Mouse (Mus musculus) hindbrain, embryonic 12.5 days (tissue): ENCODE measurements around the gene Adck2. TPM values are rescaled to one million over a fixed set of nuclear protein-coding genes. Genes with fewer than 3 reads are reported as not detected.

Experiments
- ATAC-seq: fragments of 200-750 bp; cut with Nextera tagmentation; 2 replicates; pipeline ENCODE4 v1.8.0; 2017; ENCODE audit warnings: moderate TSS enrichment; ENCODE audit not compliant: low FRiP score
- H3K27ac ChIP-seq: fragments of 300-500 bp; sonication (generic); 2 replicates; pipeline ENCODE4 v1.5.1; 2016; ENCODE audit warnings: mild to moderate bottlenecking
- H3K27me3 ChIP-seq: fragments of 300-500 bp; sonication (generic); 2 replicates; pipeline ENCODE4 v1.6.1; 2016; ENCODE audit warnings: mild to moderate bottlenecking
- H3K36me3 ChIP-seq: fragments of 300-500 bp; sonication (generic); 2 replicates; pipeline ENCODE4 v1.6.1; 2016; ENCODE audit warnings: mild to moderate bottlenecking
- H3K4me1 ChIP-seq: fragments of 300-500 bp; sonication (generic); 2 replicates; pipeline ENCODE4 v1.6.1; 2016
- H3K4me2 ChIP-seq: fragments of 300-500 bp; sonication (generic); replicated peaks from 2 replicates; pipeline ENCODE4 v1.6.1; 2016; ENCODE audit warnings: mild to moderate bottlenecking
- H3K4me3 ChIP-seq: fragments of 300-500 bp; sonication (generic); 2 replicates; pipeline ENCODE4 v1.5.1; 2016; ENCODE audit warnings: mild to moderate bottlenecking
- H3K9ac ChIP-seq: fragments of 300-500 bp; sonication (generic); 2 replicates; pipeline ENCODE4 v1.6.1; 2016; ENCODE audit warnings: mild to moderate bottlenecking, moderate library complexity
- H3K9me3 ChIP-seq: fragments of 300-500 bp; sonication (generic); replicated peaks from 2 replicates; pipeline ENCODE4 v1.6.1; 2016; ENCODE audit warnings: mild to moderate bottlenecking
- WGBS: fragments of 180-500 bp; shearing (Covaris S2); methylation state at CpG from one replicate; pipeline ENCODE4 v1.1.7; 2016; 5-methylcytosine and 5-hydroxymethylcytosine counted together
- polyA plus RNA-seq: library from polyadenylated mRNA; unstranded; fragments of >200 nt; fragmentation: Nextera tagmentation; extraction: Ambion mirVana; gene quantifications from 2 replicates; pipeline ENCODE4 v1.2.1, GENCODE M21; 2016

The Adck2 gene
- 39.5 and 40.4 TPM in 2 replicates for polyA plus RNA-seq

DNA sequence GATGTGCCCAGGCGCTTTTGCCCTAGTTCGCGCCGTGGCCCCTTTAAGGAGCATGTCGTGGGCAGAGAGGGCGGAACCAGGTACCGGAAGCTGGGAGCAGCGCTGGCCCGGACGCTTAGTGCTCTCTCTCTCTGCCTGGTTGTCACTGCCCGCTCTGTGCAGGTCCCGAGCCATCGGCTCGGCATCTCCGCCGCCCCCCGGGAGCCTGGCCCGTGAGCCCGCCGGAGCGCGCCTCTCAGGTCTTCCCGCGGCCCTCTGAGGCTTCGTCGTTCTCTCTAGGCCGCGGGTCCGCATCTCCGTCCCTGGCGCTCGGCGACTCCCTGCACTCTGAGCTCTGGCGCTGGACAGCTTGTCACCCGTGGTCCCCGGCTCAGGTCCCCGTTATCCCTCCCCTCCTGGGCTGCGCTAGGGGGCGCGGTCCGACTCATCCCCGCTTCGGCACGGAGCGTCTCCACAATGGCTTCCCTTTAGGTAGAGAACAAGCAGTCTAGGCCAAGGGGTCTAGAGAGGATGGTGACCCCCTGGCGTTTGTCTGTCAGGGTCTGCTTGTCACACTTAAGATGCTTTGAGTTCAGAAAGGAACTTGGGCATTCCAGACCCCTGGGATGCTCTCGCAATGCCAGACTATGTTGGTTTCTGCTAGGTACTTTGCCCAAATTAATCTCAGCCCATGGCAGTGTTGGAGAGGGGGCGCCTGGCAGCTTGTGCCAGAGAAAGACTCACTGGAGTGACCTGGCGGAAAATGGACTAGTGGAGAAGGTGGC is at the start of gene Adck2:
TSS of gene Adck2 (plus strand) at position 83 of the 764 bp plus-strand sequence.
- Histone ChIP-seq H3K4me3 (peak within 1 kb of the TSS; percentile 64), H3K36me3 (peaks cover 17% of the 10 kb centered on the region; the same call in 1 of the 2 replicates), H3K9ac (peak within 1 kb of the TSS; percentile 81), H3K27me3 (no peaks in the 10 kb centered on the region), H3K9me3 (no peaks in the 10 kb centered on the region), H3K27ac (peak within 1 kb of the TSS; percentile 95), H3K4me2 (peak within 1 kb of the TSS; percentile 85), H3K4me1 (peaks cover 11% of the 10 kb centered on the region)
- under 1% methylated on average over 48 of the region's 49 CpGs for WGBS
- ATAC-seq, result peak; percentile 98

DNA sequence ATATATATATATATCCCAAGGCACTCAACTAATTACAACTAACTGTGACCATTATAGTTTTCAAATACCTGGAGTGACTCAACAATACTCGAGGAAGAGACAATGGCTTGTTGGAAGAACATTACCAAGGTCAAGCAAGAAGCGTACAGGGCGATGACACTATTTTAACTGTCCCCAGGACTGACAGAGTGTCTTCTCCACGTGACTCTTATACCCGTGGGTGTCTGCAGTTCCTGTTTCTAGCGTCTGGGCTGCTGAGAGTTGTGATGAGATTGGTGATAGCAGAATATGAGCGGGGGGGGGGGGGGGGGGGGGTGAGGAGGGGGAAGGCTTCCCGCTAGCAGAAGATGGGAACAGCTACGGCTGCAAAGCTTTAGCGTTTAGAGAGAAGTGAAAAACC is 46.9 kb upstream of the Adck2 start:
- H3K9ac ChIP-seq, result no peak overlapping the region
- no peak for ATAC-seq
- H3K9me3 ChIP-seq, result no peaks in the 10 kb centered on the region
- H3K27ac ChIP-seq, result no peak overlapping the region
- no peak overlapping the region for H3K4me2 ChIP-seq
- H3K36me3 ChIP-seq, result peaks cover 21% of the 10 kb centered on the region
- H3K27me3 ChIP-seq, result no peaks in the 10 kb centered on the region
- peaks cover 26% of the 10 kb centered on the region for H3K4me1 ChIP-seq
- WGBS, result 70% methylated on average over 9 of the region's 10 CpGs
- H3K4me3 ChIP-seq, result no peak overlapping the region

DNA sequence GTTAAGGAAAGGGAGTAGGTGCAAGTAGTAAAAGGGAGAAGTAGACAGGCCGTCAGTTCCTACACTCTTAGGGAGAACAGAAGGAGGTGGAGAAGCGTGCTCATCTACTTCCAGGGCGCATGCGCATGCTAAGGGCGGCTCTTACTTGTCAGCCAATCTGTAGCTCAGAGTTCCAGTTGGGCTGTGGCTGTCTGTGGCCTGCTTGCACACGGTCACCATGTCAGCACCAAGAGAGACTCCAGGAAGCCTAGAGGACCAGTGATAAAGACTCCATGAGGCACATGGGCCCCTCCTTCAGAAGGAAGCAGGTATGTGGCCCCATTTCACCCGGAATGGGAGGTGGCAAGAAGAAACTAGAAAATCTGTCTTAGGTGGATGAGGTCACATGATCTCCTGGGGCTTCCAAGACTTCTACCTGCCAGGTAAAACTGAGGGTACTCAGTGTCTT is 46.3 kb upstream of the Adck2 start:
- Histone ChIP-seq H3K4me1 (peaks cover 26% of the 10 kb centered on the region), H3K4me2 (no peak overlapping the region), H3K9ac (no peak overlapping the region), H3K36me3 (peaks cover 16% of the 10 kb centered on the region), H3K9me3 (no peaks in the 10 kb centered on the region), H3K27ac (peak overlapping the region; percentile 55; the same call in 1 of the 2 replicates), H3K27me3 (no peaks in the 10 kb centered on the region), H3K4me3 (no peak overlapping the region)
- 85% methylated on average over 7 of the region's 7 CpGs for WGBS
- no peak for ATAC-seq

DNA sequence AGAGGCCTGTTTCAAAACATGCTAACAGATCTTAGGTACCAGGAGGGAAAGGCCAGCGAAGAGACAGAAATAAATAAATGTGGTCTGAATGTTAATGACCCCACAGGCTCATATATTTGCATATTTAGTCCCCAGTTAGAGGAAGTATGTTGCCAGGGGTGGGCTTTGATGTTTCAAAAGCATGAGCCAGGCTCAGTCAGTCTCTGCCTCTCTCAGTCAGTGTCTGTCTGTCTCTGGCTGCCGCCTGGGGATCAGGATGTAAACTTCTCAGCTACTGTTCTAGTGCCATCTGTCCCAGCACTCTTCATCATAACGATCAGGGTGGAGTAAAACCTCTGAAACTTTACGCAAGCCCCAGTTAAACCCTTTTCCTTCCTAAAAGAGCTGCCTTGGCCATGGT is 45.9 kb upstream of the Adck2 start:
- 36% methylated on average over 4 of the region's 4 CpGs for WGBS
- Histone ChIP-seq H3K27ac (peak overlapping the region; percentile 86), H3K4me3 (no peak overlapping the region), H3K9ac (no peak overlapping the region), H3K4me2 (no peak overlapping the region), H3K9me3 (no peaks in the 10 kb centered on the region), H3K27me3 (no peaks in the 10 kb centered on the region), H3K36me3 (peaks cover 11% of the 10 kb centered on the region), H3K4me1 (peaks cover 26% of the 10 kb centered on the region)
- ATAC-seq, result peak; percentile 65

DNA sequence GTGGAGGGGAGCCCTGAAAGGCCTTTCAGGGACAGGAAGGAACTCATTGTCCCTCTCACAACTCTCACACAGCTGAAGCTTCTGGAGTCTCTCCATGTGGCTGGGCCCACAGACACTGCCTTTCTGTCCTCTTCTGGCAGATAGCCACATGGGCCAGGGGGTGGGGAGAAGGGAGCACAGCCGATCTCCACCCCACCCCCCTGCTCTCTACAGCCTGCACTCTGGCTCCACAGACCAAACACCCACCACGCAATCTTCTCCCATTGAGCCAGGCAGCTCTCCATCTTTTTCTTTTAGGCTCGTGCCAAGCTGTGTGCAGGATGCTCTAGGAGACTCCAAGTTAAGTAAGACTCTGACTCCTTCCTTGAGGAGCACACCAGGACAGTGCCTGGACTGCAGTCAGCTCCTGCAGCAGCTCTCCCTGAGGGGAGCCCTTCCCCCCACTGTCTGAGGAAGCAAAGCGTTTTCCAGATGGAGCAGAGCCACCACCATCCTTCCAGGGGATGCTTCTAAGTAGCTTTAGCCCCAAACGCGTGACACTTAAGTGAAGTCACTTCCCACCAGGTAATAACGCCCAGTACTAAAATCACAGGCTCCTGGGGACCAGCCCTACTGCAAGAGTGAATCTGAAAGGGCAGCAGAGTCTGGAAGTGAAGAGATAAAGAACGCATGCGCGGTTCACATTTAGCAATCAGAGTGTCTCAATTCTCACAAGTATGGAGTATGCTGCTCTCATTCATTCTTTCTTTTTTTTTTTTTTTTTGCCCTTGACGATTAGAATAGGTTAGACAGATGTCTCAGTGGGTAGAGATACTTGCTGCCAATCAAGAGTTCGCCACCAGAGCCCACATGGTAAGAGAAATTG is 44.8 kb upstream of the Adck2 start:
- peak; percentile 89 for ATAC-seq
- Histone ChIP-seq H3K9me3 (peaks cover 2% of the 10 kb centered on the region), H3K4me3 (no peak overlapping the region), H3K27ac (peak overlapping the region; percentile 86), H3K4me2 (peak overlapping the region; percentile 33; the same call in 1 of the 2 replicates), H3K27me3 (no peaks in the 10 kb centered on the region), H3K36me3 (peaks cover 6% of the 10 kb centered on the region), H3K9ac (no peak overlapping the region), H3K4me1 (peaks cover 26% of the 10 kb centered on the region)
- 33% methylated on average over 12 of the region's 12 CpGs for WGBS

DNA sequence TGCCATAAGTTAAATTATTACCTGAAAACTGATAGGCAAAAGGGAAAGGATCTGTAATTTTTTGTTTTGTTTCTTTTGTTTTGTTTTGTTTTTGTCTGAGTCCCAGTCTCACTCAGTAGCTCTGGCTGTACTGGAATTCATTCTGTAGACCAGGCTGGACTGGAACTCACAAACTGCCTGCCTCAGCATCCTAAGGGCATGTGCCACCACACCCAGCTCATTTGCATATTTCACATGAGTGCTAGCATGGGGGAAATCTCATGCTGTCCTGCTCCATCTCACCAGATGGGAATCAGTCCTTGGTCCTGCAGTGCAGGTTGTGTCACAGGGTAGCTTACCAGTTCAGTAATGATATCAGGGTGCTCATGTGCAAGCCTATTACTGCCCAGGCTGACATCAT is 38.7 kb upstream of the Adck2 start:
- H3K36me3 ChIP-seq, result peaks cover 6% of the 10 kb centered on the region
- no peak for ATAC-seq
- H3K9me3 ChIP-seq, result peaks cover 3% of the 10 kb centered on the region
- H3K9ac ChIP-seq, result no peak overlapping the region
- no peaks in the 10 kb centered on the region for H3K27me3 ChIP-seq
- no peak overlapping the region for H3K27ac ChIP-seq
- no peak overlapping the region for H3K4me2 ChIP-seq
- no peak overlapping the region for H3K4me3 ChIP-seq
- peaks cover 20% of the 10 kb centered on the region for H3K4me1 ChIP-seq

DNA sequence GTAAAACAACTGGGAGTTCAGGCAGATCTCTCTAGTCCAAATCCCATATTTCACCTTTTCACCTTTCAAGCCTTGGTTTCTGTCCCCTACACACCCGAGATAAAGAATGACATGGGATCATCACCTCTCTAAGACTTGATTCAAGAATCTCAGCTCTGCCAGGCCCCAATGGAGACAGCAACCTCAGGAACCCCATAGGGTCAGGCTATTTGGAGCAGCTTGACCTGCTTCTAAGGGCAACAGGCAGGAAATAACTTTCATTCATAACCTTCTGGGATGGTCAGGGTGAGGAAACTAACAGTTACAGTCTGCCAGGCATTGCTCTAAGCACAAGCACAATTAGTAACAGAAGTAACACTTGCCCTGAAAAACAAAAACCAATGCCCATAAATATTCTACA is 37.1 kb upstream of the Adck2 start:
- no peak for ATAC-seq
- Histone ChIP-seq H3K9ac (no peak overlapping the region), H3K36me3 (peaks cover 6% of the 10 kb centered on the region), H3K4me2 (no peak overlapping the region), H3K4me3 (no peak overlapping the region), H3K9me3 (peaks cover 3% of the 10 kb centered on the region), H3K27me3 (no peaks in the 10 kb centered on the region), H3K4me1 (peaks cover 30% of the 10 kb centered on the region), H3K27ac (no peak overlapping the region)
- 46% methylated on average over 1 of the region's 1 CpGs for WGBS

DNA sequence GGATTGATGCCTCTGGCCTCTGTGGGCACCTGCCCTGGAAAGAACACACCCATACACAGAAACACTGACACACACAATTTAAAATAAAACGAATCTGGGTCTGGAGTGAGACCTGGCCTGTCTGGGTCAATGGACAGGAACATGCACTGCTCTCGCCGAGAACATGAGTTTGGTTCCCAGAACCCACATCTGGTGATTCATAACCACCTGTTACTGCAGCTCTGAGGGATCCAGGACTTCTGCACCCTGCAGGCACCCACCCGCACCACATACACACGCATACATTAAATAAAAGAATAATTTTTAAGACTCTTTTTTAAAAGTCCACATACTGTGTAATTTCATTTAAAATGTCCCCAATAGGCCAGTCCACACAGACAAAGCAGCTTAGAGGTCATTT is 36.4 kb upstream of the Adck2 start:
- Histone ChIP-seq H3K27me3 (no peaks in the 10 kb centered on the region), H3K9me3 (peaks cover 3% of the 10 kb centered on the region), H3K9ac (no peak overlapping the region), H3K4me3 (no peak overlapping the region), H3K4me1 (peaks cover 30% of the 10 kb centered on the region), H3K4me2 (no peak overlapping the region), H3K27ac (no peak overlapping the region), H3K36me3 (peaks cover 6% of the 10 kb centered on the region)
- ATAC-seq, result no peak
- 94% methylated on average over 5 of the region's 5 CpGs for WGBS

DNA sequence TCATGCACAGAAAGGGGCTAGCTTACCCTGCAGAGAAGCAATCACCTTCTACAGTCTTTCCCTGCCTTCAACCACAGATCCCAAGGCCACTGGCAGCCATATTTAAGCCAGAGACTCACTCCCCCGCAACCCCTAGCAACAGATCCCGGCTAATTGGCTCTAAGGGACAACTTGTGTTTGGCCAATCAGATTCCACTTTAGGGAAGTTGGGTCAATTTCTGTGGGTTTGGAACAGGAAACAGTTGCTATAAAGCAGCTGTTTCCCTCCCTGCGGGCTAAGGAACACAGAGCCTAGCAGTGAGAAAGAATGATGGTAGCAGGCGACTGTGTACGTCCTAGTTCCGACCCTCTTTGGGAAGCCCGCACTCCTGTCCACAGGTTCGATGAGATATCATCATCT is 35.4 kb upstream of the Adck2 start:
- Histone ChIP-seq H3K4me1 (peaks cover 39% of the 10 kb centered on the region), H3K9me3 (peaks cover 3% of the 10 kb centered on the region), H3K27ac (no peak overlapping the region), H3K4me2 (no peak overlapping the region), H3K27me3 (no peaks in the 10 kb centered on the region), H3K4me3 (no peak overlapping the region), H3K9ac (no peak overlapping the region), H3K36me3 (peaks cover 6% of the 10 kb centered on the region)
- WGBS, result 79% methylated on average over 8 of the region's 8 CpGs
- no peak for ATAC-seq

DNA sequence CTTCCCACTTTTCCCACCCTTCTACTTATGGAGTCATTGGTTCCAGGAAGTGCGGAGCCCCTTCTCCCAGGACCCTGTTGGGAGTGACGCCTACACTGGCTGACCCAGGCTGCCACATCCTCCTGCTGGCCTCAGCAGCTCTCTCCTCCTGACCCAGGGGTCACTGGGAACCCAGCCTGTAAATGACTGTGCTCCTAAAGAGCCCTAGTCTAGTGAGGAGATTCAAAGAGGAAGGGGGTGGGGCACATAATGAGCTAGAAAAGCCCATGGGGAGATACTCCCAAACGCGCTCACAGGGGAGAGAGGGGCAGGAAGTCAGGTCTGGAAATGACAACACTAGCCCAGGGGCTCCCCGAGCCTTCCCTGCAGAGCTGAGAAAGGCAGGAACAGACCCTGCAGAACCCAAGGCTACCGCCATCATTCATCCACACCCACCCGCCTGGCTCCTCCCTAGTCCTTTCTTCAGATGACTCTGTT is 34.0 kb upstream of the Adck2 start:
- H3K4me1 ChIP-seq, result peaks cover 54% of the 10 kb centered on the region
- peak overlapping the region; percentile 45 for H3K27ac ChIP-seq
- H3K4me3 ChIP-seq, result no peak overlapping the region
- no peaks in the 10 kb centered on the region for H3K27me3 ChIP-seq
- H3K9ac ChIP-seq, result no peak overlapping the region
- WGBS, result 8% methylated on average over 7 of the region's 7 CpGs
- ATAC-seq, result peak; percentile 59
- no peaks in the 10 kb centered on the region for H3K36me3 ChIP-seq
- peak overlapping the region; percentile 23 for H3K4me2 ChIP-seq
- H3K9me3 ChIP-seq, result no peaks in the 10 kb centered on the region

DNA sequence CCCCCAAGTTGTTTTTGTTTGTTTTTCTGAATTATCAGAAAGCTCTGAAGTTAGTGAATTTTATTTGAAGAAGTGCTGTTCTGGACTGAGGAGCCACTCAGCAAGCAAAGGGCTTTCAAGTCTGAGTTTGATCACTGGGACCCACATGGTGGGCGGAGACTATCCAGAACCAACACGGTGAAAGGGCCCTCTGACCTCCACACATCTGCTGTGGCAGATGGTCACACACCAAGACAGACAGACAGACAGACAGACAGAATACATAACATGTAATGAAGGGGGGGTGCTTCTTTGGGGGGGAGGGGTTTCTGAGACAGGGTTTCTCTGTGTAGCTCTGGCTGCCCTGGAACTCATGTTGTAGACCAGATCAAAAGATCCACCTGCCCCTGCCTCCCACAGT is 33.1 kb upstream of the Adck2 start:
- no peaks in the 10 kb centered on the region for H3K27me3 ChIP-seq
- 37% methylated on average over 2 of the region's 2 CpGs for WGBS
- no peak overlapping the region for H3K4me2 ChIP-seq
- no peaks in the 10 kb centered on the region for H3K36me3 ChIP-seq
- no peaks in the 10 kb centered on the region for H3K9me3 ChIP-seq
- no peak overlapping the region for H3K9ac ChIP-seq
- no peak overlapping the region for H3K4me3 ChIP-seq
- H3K4me1 ChIP-seq, result peaks cover 63% of the 10 kb centered on the region
- peak overlapping the region; percentile 45 for H3K27ac ChIP-seq
- ATAC-seq, result no peak
